Mouse (Mus musculus): ENCODE data around the gene Fzd4. TPM values are rescaled to one million over a fixed set of nuclear protein-coding genes. Genes with fewer than 3 reads are reported as not detected.

Gene Fzd4
- polyA plus RNA-seq, 1 experiment: not detected

DNA sequence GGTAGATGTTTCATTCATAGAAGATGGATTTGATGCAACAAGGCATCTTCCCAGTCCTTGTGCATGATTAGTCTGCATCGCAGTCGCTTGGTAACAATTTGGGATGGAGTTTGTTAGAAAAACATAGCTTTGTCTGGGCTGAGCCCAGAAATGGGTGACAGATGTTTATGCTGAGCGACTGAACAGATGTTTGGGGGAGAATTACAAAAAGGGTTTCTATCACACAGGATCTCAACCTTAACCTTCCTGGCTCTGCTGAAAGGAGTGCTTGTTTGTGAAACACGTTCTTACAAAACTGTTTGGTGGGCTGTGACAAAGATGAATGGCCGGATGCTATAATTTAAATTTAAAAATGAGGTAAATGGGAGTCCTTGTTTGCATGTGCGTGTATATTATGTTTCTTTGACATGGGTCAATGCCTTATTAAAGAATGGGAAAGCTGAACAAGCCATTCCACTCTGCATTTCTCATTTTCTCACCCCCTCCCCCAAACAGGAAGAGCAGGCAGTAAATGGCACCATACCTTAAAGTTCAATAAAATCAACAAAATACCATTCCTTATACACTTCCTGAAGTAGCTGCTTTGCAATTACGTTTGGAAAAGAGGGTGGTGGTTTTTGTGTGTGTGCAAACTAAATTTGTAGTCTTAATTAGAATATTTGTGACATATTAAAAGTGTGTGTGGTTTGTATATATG, 52.4 kb downstream of the Fzd4 start:
- WGBS: 40% methylated on average over 7 of the region's 7 CpGs
- Histone ChIP-seq H3K4me1 (ENCODE audit: control insufficient read depth, insufficient read depth, low read length) (no peaks in the 10 kb centered on the region), H3K4me3 (ENCODE audit: insufficient read depth, low read depth, low read length) (no peak overlapping the region), H3K27ac (ENCODE audit: insufficient read depth, low read depth, low read length) (no peak overlapping the region)
- TF ChIP-seq CTCF (IDR thresholded peaks at IDR 0.05; ENCODE audit: insufficient read depth, low read depth, low read length) (no peak), POLR2A (IDR thresholded peaks at IDR 0.05; ENCODE audit: insufficient read depth, low read depth, low read length) (no peak)

DNA sequence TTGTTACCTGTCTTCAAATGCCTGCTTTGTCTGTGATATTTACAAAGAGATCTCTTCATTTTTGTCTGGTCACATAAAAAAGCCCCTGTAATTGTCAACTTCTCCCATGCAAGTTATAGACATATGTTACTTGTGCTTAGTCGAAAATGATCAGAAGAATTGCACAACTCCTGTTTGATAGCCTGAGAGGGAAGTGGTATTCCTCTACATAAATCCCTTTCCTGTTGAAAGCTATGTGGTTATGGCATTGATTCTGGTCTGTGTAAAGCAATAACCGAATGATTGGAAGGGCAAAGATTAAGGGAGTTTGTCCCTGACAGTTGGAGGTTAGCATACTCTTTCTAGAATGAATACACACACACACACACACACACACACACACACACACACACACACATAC, 55.5 kb downstream of the Fzd4 start:
- no peaks in the 10 kb centered on the region for H3K4me1 ChIP-seq (ENCODE audit: control insufficient read depth, insufficient read depth, low read length)
- H3K27ac ChIP-seq (ENCODE audit: insufficient read depth, low read depth, low read length): no peak overlapping the region
- 78% methylated on average over 2 of the region's 2 CpGs for WGBS
- no peak for TF ChIP-seq POLR2A (IDR thresholded peaks at IDR 0.05; ENCODE audit: insufficient read depth, low read depth, low read length)
- TF ChIP-seq CTCF (IDR thresholded peaks at IDR 0.05; ENCODE audit: insufficient read depth, low read depth, low read length): no peak
- H3K4me3 ChIP-seq (ENCODE audit: insufficient read depth, low read depth, low read length): no peak overlapping the region

DNA sequence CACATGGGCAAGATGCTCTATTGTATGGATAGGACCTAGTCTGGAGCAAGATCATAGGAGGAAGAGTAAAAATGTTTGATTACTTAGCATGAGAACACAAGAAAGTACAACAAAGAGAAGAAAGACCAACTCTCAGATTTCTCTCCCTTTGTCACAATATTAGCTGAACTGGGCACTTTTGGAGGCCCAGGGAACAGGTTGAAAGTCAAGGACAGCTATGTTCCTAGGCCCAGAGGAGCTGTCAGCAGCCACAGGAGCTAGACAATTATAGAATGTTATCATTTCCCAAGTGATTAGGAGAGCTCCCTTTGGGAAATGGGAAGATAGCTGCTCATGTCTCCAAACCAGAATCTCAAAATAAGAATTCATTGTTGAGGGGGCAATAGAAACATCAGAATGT, 56.8 kb downstream of the Fzd4 start:
- H3K4me3 ChIP-seq (ENCODE audit: insufficient read depth, low read depth, low read length): no peak overlapping the region
- no peak overlapping the region for H3K27ac ChIP-seq (ENCODE audit: insufficient read depth, low read depth, low read length)
- TF ChIP-seq CTCF (IDR thresholded peaks at IDR 0.05; ENCODE audit: insufficient read depth, low read depth, low read length): no peak
- TF ChIP-seq POLR2A (IDR thresholded peaks at IDR 0.05; ENCODE audit: insufficient read depth, low read depth, low read length): no peak
- H3K4me1 ChIP-seq (ENCODE audit: control insufficient read depth, insufficient read depth, low read length): no peaks in the 10 kb centered on the region

DNA sequence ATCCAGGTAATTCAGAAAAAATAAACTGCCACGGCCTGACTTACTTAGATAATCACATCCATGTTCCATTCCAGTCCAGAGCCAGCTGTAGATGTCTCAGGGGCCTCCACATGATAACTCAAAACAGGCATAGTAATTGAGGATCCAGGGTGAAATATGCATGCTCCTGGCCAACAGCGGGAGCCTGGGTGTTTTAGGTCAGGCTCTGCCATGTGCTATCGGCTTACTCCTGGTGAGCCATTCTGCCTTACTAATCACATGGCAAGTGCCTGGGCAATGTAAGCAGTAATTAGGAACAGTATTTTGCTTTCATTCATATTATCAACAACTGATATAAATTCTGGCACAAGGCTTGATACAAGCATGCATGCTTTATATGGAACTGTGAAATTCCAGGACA, 57.2 kb downstream of the Fzd4 start:
- 65% methylated on average over 3 of the region's 3 CpGs for WGBS
- Histone ChIP-seq H3K27ac (ENCODE audit: insufficient read depth, low read depth, low read length) (no peak overlapping the region), H3K4me3 (ENCODE audit: insufficient read depth, low read depth, low read length) (no peak overlapping the region), H3K4me1 (ENCODE audit: control insufficient read depth, insufficient read depth, low read length) (no peaks in the 10 kb centered on the region)
- TF ChIP-seq POLR2A (IDR thresholded peaks at IDR 0.05; ENCODE audit: insufficient read depth, low read depth, low read length): no peak
- no peak for TF ChIP-seq CTCF (IDR thresholded peaks at IDR 0.05; ENCODE audit: insufficient read depth, low read depth, low read length)

Other genes with a start within 250 kb of the Fzd4 start
- not detected in 2 replicates for gene Tmem135, start 133 bp upstream of the Fzd4 start, polyA plus RNA-seq (2012; ENCODE audit: insufficient read depth, insufficient read length, low replicate concordance, missing spikeins)
- gene Prss23, start 122.8 kb downstream of the Fzd4 start, polyA plus RNA-seq (2012; ENCODE audit: insufficient read depth, insufficient read length, low replicate concordance, missing spikeins): not detected in 2 replicates
- gene Me3, start 228.0 kb downstream of the Fzd4 start, polyA plus RNA-seq (2012; ENCODE audit: insufficient read depth, insufficient read length, low replicate concordance, missing spikeins): not detected in 2 replicates